Mouse (Mus musculus) brain, embryonic 14.5 days (tissue): ENCODE results near the gene Fasn. TPM values are rescaled to one million over a fixed set of nuclear protein-coding genes. Genes with fewer than 3 reads are reported as not detected.
"Not testable (repeated sequence)": the region's sequence is repeated elsewhere in the genome, so short reads cannot be mapped to it uniquely, and the experiment has no call there.

Experiments used
- DNase-seq: peaks from one replicate; pipeline ENCODE4 v3.0.0-alpha.2; 2011; ENCODE audit warnings: low read depth
- CTCF ChIP-seq: fragments of 200-500 bp; IDR thresholded peaks from 2 replicates; pipeline ENCODE4 v1.5.1; 2012; ENCODE audit warnings: inconsistent platforms, mild to moderate bottlenecking, moderate library complexity, borderline replicate concordance; ENCODE audit not compliant: insufficient read depth, insufficient read length; ENCODE audit errors: extremely low read depth
- POLR2A ChIP-seq: fragments of 200-500 bp; IDR thresholded peaks from 2 replicates; pipeline ENCODE4 v1.6.1; 2012; ENCODE audit warnings: mild to moderate bottlenecking, inconsistent platforms, borderline replicate concordance; ENCODE audit not compliant: poor library complexity, insufficient read depth, insufficient read length, severe bottlenecking; ENCODE audit errors: extremely low read depth
- polyA plus RNA-seq: library from polyadenylated mRNA; depleted of rRNA; stranded (reverse); fragments of >200 nt; gene quantifications from 2 replicates; pipeline ENCODE4 v1.2.3, GENCODE M21; 2012

The Fasn gene
- polyA plus RNA-seq, 1 experiment, result 471 TPM

GRCm38 (mm10) chr11:120783426-120784063 is 40.8 kb downstream of the Fasn start:
- DNase-seq, result no peak
- TF ChIP-seq POLR2A, result no peak
- no peak for TF ChIP-seq CTCF

GRCm38 (mm10) chr11:120781361-120781760 is 43.0 kb downstream of the Fasn start:
- DNase-seq, result not testable (repeated sequence)

- TF ChIP-seq CTCF, result no peak
- no peak for TF ChIP-seq POLR2A
- DNase-seq, result no peak
Observed at GRCm38 (mm10) chr11:120779876-120780275, 44.5 kb downstream of the Fasn start.

GRCm38 (mm10) chr11:120777123-120777522 is 47.2 kb downstream of the Fasn start:
- TF ChIP-seq CTCF (no peak), POLR2A (no peak)
- DNase-seq, result no peak

GRCm38 (mm10) chr11:120775774-120776469 is 48.4 kb downstream of the Fasn start:
- DNase-seq, result peak; percentile 94
- no peak for TF ChIP-seq POLR2A
- TF ChIP-seq CTCF, result peak; percentile 100

- TF ChIP-seq POLR2A, result no peak
- no peak for TF ChIP-seq CTCF
- DNase-seq, result no peak
Observed at GRCm38 (mm10) chr11:120773463-120774190, 50.7 kb downstream of the Fasn start.

DNA sequence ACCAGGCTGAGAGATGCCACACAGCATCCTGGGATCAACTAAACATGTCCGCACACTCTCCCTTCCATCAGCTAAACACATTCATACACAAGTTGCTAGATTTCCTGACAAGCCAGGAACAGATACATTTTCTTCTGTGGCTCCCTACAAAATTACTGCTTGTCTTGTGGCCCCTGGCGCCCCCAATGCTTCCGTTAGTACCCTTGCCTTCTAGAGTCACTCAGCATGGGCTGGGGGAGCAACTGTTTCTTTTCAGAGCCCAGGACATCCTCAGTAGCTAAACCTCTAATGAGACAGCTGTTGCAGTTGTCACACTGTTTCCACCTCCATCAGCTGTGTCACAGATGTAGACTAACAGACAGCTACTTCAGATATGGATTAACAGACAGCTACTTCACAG is 51.6 kb downstream of the Fasn start:
- no peak for DNase-seq
- TF ChIP-seq CTCF, result no peak
- no peak for TF ChIP-seq POLR2A

- no peak for TF ChIP-seq CTCF
- DNase-seq, result no peak
Observed at GRCm38 (mm10) chr11:120768206-120768605, 56.1 kb downstream of the Fasn start.

DNA sequence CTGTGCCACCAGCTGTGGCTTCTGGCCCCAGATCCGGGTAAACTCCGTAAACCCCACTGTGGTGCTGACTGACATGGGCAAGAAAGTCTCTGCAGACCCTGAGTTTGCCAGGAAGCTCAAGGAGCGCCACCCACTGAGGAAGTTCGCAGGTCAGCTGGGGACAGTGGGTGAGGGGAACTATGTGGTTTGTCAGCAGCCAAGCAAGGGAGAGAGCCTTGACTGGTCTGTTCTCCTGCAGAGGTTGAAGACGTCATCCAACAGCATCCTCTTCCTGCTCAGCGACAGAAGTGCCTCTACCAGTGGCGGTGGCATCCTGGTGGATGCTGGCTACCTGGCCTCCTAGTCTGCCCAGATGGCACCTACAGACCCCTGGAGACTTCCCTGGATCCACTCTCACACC is 57.3 kb downstream of the Fasn start:
- not testable (repeated sequence) for DNase-seq

DNA sequence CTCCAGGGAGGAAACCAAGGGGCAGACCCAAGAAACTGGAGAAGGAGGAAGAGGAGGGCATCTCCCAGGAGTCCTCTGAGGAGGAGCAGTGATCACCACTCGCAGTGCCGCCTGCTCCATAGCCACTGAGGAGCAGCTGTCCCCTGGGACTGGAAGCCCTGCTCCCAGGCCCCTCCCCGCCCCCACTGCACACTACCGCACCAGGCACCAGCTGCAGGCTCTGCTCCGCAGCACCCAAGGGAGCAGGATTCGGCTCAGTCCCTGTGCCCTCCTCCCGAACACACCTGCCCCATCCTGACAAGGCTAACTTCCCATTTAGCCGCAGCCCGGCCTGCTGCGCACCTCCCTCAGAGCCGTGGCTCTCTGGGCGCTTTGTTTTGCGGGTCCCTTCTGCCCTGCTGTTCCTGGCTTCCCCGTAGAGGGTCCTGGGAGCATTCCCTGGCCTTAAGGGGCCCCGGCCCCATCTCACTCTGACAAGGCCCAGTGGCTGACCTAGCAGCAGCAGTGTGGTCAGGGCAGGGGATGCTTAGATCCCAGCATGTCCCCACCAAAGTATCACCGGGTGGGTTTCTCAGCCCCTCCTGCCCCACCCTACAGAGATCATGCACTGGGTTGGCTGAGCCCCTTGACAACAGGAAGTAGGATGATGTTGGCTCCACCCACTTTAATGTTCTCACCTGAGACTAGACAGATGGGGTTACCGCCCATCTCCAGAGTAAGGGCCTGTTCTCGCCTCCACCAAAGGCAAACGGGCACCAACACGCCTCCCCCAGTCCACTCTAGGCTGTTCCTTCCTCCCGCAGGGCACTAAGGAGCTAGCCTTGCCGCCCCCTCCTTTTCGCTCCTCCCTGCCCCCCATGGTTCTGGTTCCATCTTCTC is 61.0 kb downstream of the Fasn start:
- not testable (repeated sequence) for DNase-seq

- peak; percentile 6 for DNase-seq
Observed at GRCm38 (mm10) chr11:120762672-120763041, 61.7 kb downstream of the Fasn start, which contains the start of gene Hmga1b. Hmga1b (plus strand) TSS chr11:120762794.
